Mouse (Mus musculus) mesoderm, embryonic 11.5 days (tissue): ENCODE data around the gene Rnf34.

Experiments
- DNase-seq: peaks from one replicate; pipeline ENCODE4 v3.0.0-alpha.2; 2012; ENCODE audit warnings: low read depth, low spot score

The Rnf34 gene

GRCm38 (mm10) chr5:122899777-122900557 lies 50.1 kb downstream of the Rnf34 start:
- peak; percentile 92 for DNase-seq

- no peak for DNase-seq
Observed at GRCm38 (mm10) chr5:122900558-122901171, 50.8 kb downstream of the Rnf34 start.

GRCm38 (mm10) chr5:122901179-122901578 lies 51.3 kb downstream of the Rnf34 start:
- no peak for DNase-seq

GRCm38 (mm10) chr5:122901666-122902065 lies 51.8 kb downstream of the Rnf34 start:
- no peak for DNase-seq

- DNase-seq: no peak
Observed at GRCm38 (mm10) chr5:122902228-122902627, 52.4 kb downstream of the Rnf34 start.

GRCm38 (mm10) chr5:122903165-122903564 lies 53.3 kb downstream of the Rnf34 start:
- no peak for DNase-seq

- no peak for DNase-seq
Observed at GRCm38 (mm10) chr5:122907182-122907581, 57.3 kb downstream of the Rnf34 start.

GRCm38 (mm10) chr5:122908001-122908400 lies 58.2 kb downstream of the Rnf34 start:
- no peak for DNase-seq

GRCm38 (mm10) chr5:122909481-122909880 lies 59.6 kb downstream of the Rnf34 start:
- no peak for DNase-seq

GRCm38 (mm10) chr5:122912863-122913262 lies 63.0 kb downstream of the Rnf34 start:
- no peak for DNase-seq

- DNase-seq: no peak
Observed at GRCm38 (mm10) chr5:122916147-122916546, 66.3 kb downstream of the Rnf34 start.

- DNase-seq: peak; percentile 35
Observed at GRCm38 (mm10) chr5:122917982-122918711, 68.3 kb downstream of the Rnf34 start.

- no peak for DNase-seq
Observed at GRCm38 (mm10) chr5:122920557-122920956, 70.7 kb downstream of the Rnf34 start.
